Mouse (Mus musculus) liver, embryonic 16.5 days (tissue): ENCODE measurements around the gene Traf3ip3. TPM values are rescaled to one million over a fixed set of nuclear protein-coding genes. Genes with fewer than 3 reads are reported as not detected.

Experiments
- ATAC-seq: fragments of 200-750 bp; cut with Nextera tagmentation; 2 replicates; pipeline ENCODE4 v1.8.0; 2017; ENCODE audit warnings: low read depth, mild to moderate bottlenecking, moderate number of reproducible peaks, moderate library complexity
- H3K27ac ChIP-seq: fragments of 300-500 bp; sonication (generic); 2 replicates; pipeline ENCODE4 v1.5.1; 2014; ENCODE audit warnings: mild to moderate bottlenecking, low read length
- H3K27me3 ChIP-seq: fragments of 300-500 bp; sonication (generic); 2 replicates; pipeline ENCODE4 v1.6.1; 2014; ENCODE audit warnings: low read depth, low read length, mixed read lengths; ENCODE audit not compliant: control insufficient read depth, insufficient read depth
- H3K36me3 ChIP-seq: fragments of 300-500 bp; sonication (generic); 2 replicates; pipeline ENCODE4 v1.6.1; 2014; ENCODE audit warnings: mild to moderate bottlenecking; ENCODE audit not compliant: control insufficient read depth, insufficient read depth
- H3K4me1 ChIP-seq: fragments of 300-500 bp; sonication (generic); 2 replicates; pipeline ENCODE4 v1.6.1; 2014; ENCODE audit warnings: low read depth, low read length, mixed read lengths; ENCODE audit not compliant: control insufficient read depth
- H3K4me2 ChIP-seq: fragments of 300-500 bp; sonication (generic); 2 replicates; pipeline ENCODE4 v1.6.1; 2014; ENCODE audit warnings: low read depth, low read length, mixed read lengths
- H3K4me3 ChIP-seq: fragments of 300-500 bp; sonication (generic); 2 replicates; pipeline ENCODE4 v1.5.1; 2014; ENCODE audit warnings: low read depth, mild to moderate bottlenecking, low read length
- H3K9ac ChIP-seq: fragments of 300-500 bp; sonication (generic); 2 replicates; pipeline ENCODE4 v1.6.1; 2014; ENCODE audit warnings: low read depth, low read length
- H3K9me3 ChIP-seq: fragments of 300-500 bp; sonication (generic); replicated peaks from 2 replicates; pipeline ENCODE4 v1.6.1; 2016; ENCODE audit warnings: low read length; ENCODE audit not compliant: control insufficient read depth
- WGBS: fragments of 180-500 bp; shearing (Covaris S2); extraction: QIAGEN DNeasy Blood & Tissue Kit; methylation state at CpG from one replicate; pipeline ENCODE4 v1.1.7; 2014; ENCODE audit not compliant: insufficient replicate concordance; 5-methylcytosine and 5-hydroxymethylcytosine counted together
- polyA plus RNA-seq: library from polyadenylated mRNA; unstranded; fragments of >200 nt; fragmentation: Nextera tagmentation; extraction: Ambion mirVana; gene quantifications from 2 replicates; pipeline ENCODE4 v1.2.1, GENCODE M21; 2015

The Traf3ip3 gene
- polyA plus RNA-seq, 1 experiment from 2014 or later: 9.4 TPM

GRCm38 (mm10) chr1:193220408-193220807 lies 18.9 kb upstream of the Traf3ip3 start:
- no peak for ATAC-seq
- H3K4me1 ChIP-seq: no peaks in the 10 kb centered on the region
- WGBS: 56% methylated on average over 5 of the region's 5 CpGs

GRCm38 (mm10) chr1:193216000-193216399 lies 14.5 kb upstream of the Traf3ip3 start:
- H3K4me1 ChIP-seq: no peaks in the 10 kb centered on the region
- H3K4me3 ChIP-seq: no peak overlapping the region
- H3K27ac ChIP-seq: no peak overlapping the region
- no peaks in the 10 kb centered on the region for H3K27me3 ChIP-seq
- H3K9ac ChIP-seq: no peak overlapping the region
- WGBS: 40% methylated on average over 3 of the region's 3 CpGs
- no peaks in the 10 kb centered on the region for H3K9me3 ChIP-seq
- H3K36me3 ChIP-seq: no peaks in the 10 kb centered on the region
- H3K4me2 ChIP-seq: no peak overlapping the region
- no peak for ATAC-seq

More at GRCm38 (mm10) chr1:193220408-193220807, 18.9 kb upstream of the Traf3ip3 start:
- Histone ChIP-seq H3K9ac (no peak overlapping the region), H3K4me2 (no peak overlapping the region), H3K36me3 (no peaks in the 10 kb centered on the region), H3K27me3 (no peaks in the 10 kb centered on the region), H3K9me3 (no peaks in the 10 kb centered on the region), H3K4me3 (no peak overlapping the region), H3K27ac (no peak overlapping the region)

- Histone ChIP-seq H3K4me1 (no peaks in the 10 kb centered on the region), H3K4me3 (no peak overlapping the region), H3K9ac (no peak overlapping the region), H3K36me3 (no peaks in the 10 kb centered on the region), H3K9me3 (no peaks in the 10 kb centered on the region), H3K4me2 (no peak overlapping the region), H3K27ac (no peak overlapping the region), H3K27me3 (no peaks in the 10 kb centered on the region)
- WGBS: 61% methylated on average over 5 of the region's 5 CpGs
- no peak for ATAC-seq
Measured at GRCm38 (mm10) chr1:193214053-193214452, 12.6 kb upstream of the Traf3ip3 start.

- no peaks in the 10 kb centered on the region for H3K36me3 ChIP-seq
- H3K9ac ChIP-seq: no peak overlapping the region
- H3K4me3 ChIP-seq: no peak overlapping the region
- H3K27ac ChIP-seq: no peak overlapping the region
- no peaks in the 10 kb centered on the region for H3K4me1 ChIP-seq
- no peak for ATAC-seq
- WGBS: 50% methylated on average over 5 of the region's 5 CpGs
- no peaks in the 10 kb centered on the region for H3K27me3 ChIP-seq
- no peak overlapping the region for H3K4me2 ChIP-seq
- no peaks in the 10 kb centered on the region for H3K9me3 ChIP-seq
Measured at GRCm38 (mm10) chr1:193211371-193211770, 9.9 kb upstream of the Traf3ip3 start.

- Histone ChIP-seq H3K36me3 (no peaks in the 10 kb centered on the region), H3K4me3 (no peak overlapping the region), H3K27me3 (no peaks in the 10 kb centered on the region), H3K4me2 (no peak overlapping the region), H3K4me1 (no peaks in the 10 kb centered on the region), H3K9ac (no peak overlapping the region), H3K9me3 (no peaks in the 10 kb centered on the region), H3K27ac (no peak overlapping the region)
- WGBS: 18% methylated on average over 2 of the region's 2 CpGs
- ATAC-seq: 0 out of 2 replicates have a peak, but pooled peaks have one; percentile 23
Measured at GRCm38 (mm10) chr1:193208178-193208577, 6.7 kb upstream of the Traf3ip3 start.

GRCm38 (mm10) chr1:193207503-193207902 lies 6.0 kb upstream of the Traf3ip3 start, which contains the start of gene Lamb3:
Gene Lamb3 (plus strand): TSS chr1:193207699.
- Histone ChIP-seq H3K36me3 (no peaks in the 10 kb centered on the region), H3K4me1 (no peaks in the 10 kb centered on the region), H3K9me3 (no peaks in the 10 kb centered on the region), H3K9ac (no peak within 1 kb of the TSS), H3K27me3 (no peaks in the 10 kb centered on the region), H3K4me3 (no peak within 1 kb of the TSS), H3K27ac (no peak within 1 kb of the TSS), H3K4me2 (no peak within 1 kb of the TSS)
- WGBS: 63% methylated on average over 3 of the region's 3 CpGs
- no peak for ATAC-seq

- H3K4me2 ChIP-seq: no peak overlapping the region
- no peaks in the 10 kb centered on the region for H3K9me3 ChIP-seq
- 0 out of 2 replicates have a peak overlapping the region, but pooled peaks have one; percentile 34 for H3K27ac ChIP-seq
- no peak overlapping the region for H3K4me3 ChIP-seq
- no peaks in the 10 kb centered on the region for H3K4me1 ChIP-seq
- ATAC-seq: no peak
- no peaks in the 10 kb centered on the region for H3K27me3 ChIP-seq
- no peaks in the 10 kb centered on the region for H3K36me3 ChIP-seq
- 58% methylated on average over 2 of the region's 2 CpGs for WGBS
- no peak overlapping the region for H3K9ac ChIP-seq
Measured at GRCm38 (mm10) chr1:193205431-193205830, 3.9 kb upstream of the Traf3ip3 start.

GRCm38 (mm10) chr1:193203821-193204220 lies 2.3 kb upstream of the Traf3ip3 start:
- H3K4me1 ChIP-seq: no peaks in the 10 kb centered on the region
- H3K4me3 ChIP-seq: no peak overlapping the region
- WGBS: 55% methylated on average over 2 of the region's 2 CpGs
- H3K36me3 ChIP-seq: no peaks in the 10 kb centered on the region
- no peak overlapping the region for H3K9ac ChIP-seq
- ATAC-seq: no peak
- H3K27ac ChIP-seq: no peak overlapping the region
- no peak overlapping the region for H3K4me2 ChIP-seq
- no peaks in the 10 kb centered on the region for H3K27me3 ChIP-seq
- no peaks in the 10 kb centered on the region for H3K9me3 ChIP-seq

GRCm38 (mm10) chr1:193200640-193201382 lies 692 bp downstream of the Traf3ip3 start:
- Histone ChIP-seq H3K4me1 (no peaks in the 10 kb centered on the region), H3K4me3 (peak overlapping the region; percentile 44)
- no peak for ATAC-seq

More at GRCm38 (mm10) chr1:193200640-193201382, 692 bp downstream of the Traf3ip3 start:
- Histone ChIP-seq H3K27me3 (no peaks in the 10 kb centered on the region), H3K4me2 (peak overlapping the region; percentile 3; the same call in 1 of the 2 replicates), H3K27ac (peak overlapping the region; percentile 76), H3K9ac (peak overlapping the region; percentile 20; the same call in 1 of the 2 replicates), H3K9me3 (no peaks in the 10 kb centered on the region), H3K36me3 (no peaks in the 10 kb centered on the region)
- 23% methylated on average over 8 of the region's 8 CpGs for WGBS
